ENCODE assay signal across 24 mouse cellular contexts in genomic region chr9:22672937-22673336, GRCm38 (mm10).
DNase-seq lines count a peak whose midpoint lies in the region; ATAC-seq lines count a peak whose summit lies in the region.
"Had no signal": no experiment of that assay in that cellular context is flagged by ENCODE, and none has a peak within 500 bp of the region (broad histone marks: within the 10 kb centered on the region; RNA-seq: fewer than 3 reads in every experiment).

No protein-coding gene starts in this region.

- peaks cover 66% of the 10 kb centered on the region for H3K4me1 ChIP-seq in megakaryocyte, embryonic 14.5 days
- H3K4me1 ChIP-seq: embryonic facial prominence, embryonic 10.5 days; embryonic facial prominence, embryonic 15.5 days; stomach, embryonic 15.5 days had no signal

- no peaks in the 10 kb centered on the region for H3K36me3 ChIP-seq in megakaryocyte, embryonic 14.5 days (replicated peaks; ENCODE audit: low read length)
- H3K36me3 ChIP-seq: embryonic facial prominence, embryonic 10.5 days; embryonic facial prominence, embryonic 15.5 days; stomach, embryonic 15.5 days had no signal

- no peaks in the 10 kb centered on the region for H3K9me3 ChIP-seq in megakaryocyte, embryonic 14.5 days
- H3K9me3 ChIP-seq: embryonic facial prominence, embryonic 10.5 days; embryonic facial prominence, embryonic 15.5 days; forebrain, embryonic 13.5 days; stomach, embryonic 15.5 days had no signal

- DNase-seq in heart, adult 8-10 months (ENCODE audit: low spot score): peak; percentile 16
- no peak for DNase-seq in heart, postnatal 36 days
- peak; percentile 51 for DNase-seq in MEL-GATA-1-ER (ENCODE audit: extremely low read depth, low read depth)
- DNase-seq in ovary, adult 18-20 months (ENCODE audit: low spot score): no peak
- DNase-seq in layer of hippocampus, postnatal 36 days: no peak
- no peak for DNase-seq in gastrocnemius, postnatal 36 days
- DNase-seq: adrenal gland, adult 8-10 months; cerebellum, adult 18-20 months; gastrocnemius, postnatal 25 days; heart, postnatal 4 days; kidney, adult 11 months; liver; lung, adult 2 months; midbrain, embryonic 14.5 days; retina, postnatal 1 day; right cerebral cortex, postnatal 25 days had no signal

- ATAC-seq in common myeloid progenitor, adult 5-6 weeks (replicated peaks; ENCODE audit: low read depth, poor library complexity, severe bottlenecking): peak; percentile 97
- ATAC-seq: activated CD4-positive, CD25-positive, alpha-beta regulatory T cell, adult 4 months; CD4-positive, CD25-positive, alpha-beta regulatory T cell, adult 4 months; forebrain, embryonic 13.5 days had no signal

- intact Hi-C loops in heart, postnatal 36 days (cut with DNase I): no loop called here
- intact Hi-C loops in gastrocnemius, postnatal 36 days (cut with DNase I): no loop called here

- H3K4me3 ChIP-seq in megakaryocyte, embryonic 14.5 days (replicated peaks): peak overlapping the region; percentile 62
- H3K4me3 ChIP-seq: embryonic facial prominence, embryonic 10.5 days; embryonic facial prominence, embryonic 15.5 days; forebrain, embryonic 13.5 days; stomach, embryonic 15.5 days had no signal

- H3K27me3 ChIP-seq in megakaryocyte, embryonic 14.5 days (replicated peaks): no peaks in the 10 kb centered on the region
- H3K27me3 ChIP-seq: embryonic facial prominence, embryonic 15.5 days; forebrain, embryonic 13.5 days; stomach, embryonic 15.5 days had no signal

Comparison
In these comparisons a context has a peak if more than half of its experiments do, and no peak if none do; other contexts are left out.
1. DNase-seq: peak in heart, adult 8-10 months (single experiment) and MEL-GATA-1-ER (single experiment); none in heart, postnatal 36 days (0 of 2), ovary, adult 18-20 months (single experiment), layer of hippocampus, postnatal 36 days (0 of 2) and gastrocnemius, postnatal 36 days (0 of 2).